ENCODE assay signal across 13 mouse cellular contexts in genomic region chr1:90454263-90454662, GRCm38 (mm10).
"Had no signal": no experiment of that assay in that cellular context is flagged by ENCODE, and none has a peak within 500 bp of the region (broad histone marks: within the 10 kb centered on the region; RNA-seq: fewer than 3 reads in every experiment).

No protein-coding gene starts in this region.

- H3K27ac ChIP-seq: limb, embryonic 15.5 days; lung, embryonic 15.5 days; midbrain, embryonic 13.5 days; neural tube, embryonic 12.5 days had no signal

- H3K36me3 ChIP-seq: limb, embryonic 15.5 days; liver, embryonic 12.5 days; lung, embryonic 15.5 days; midbrain, embryonic 13.5 days; neural tube, embryonic 12.5 days had no signal

- H3K4me3 ChIP-seq: limb, embryonic 15.5 days; liver, embryonic 12.5 days; lung, embryonic 15.5 days; midbrain, embryonic 13.5 days; neural tube, embryonic 12.5 days had no signal

- H3K27me3 ChIP-seq: limb, embryonic 15.5 days; liver, embryonic 12.5 days had no signal

- DNase-seq: kidney, adult 8-10 months; kidney, postnatal 10 days; left cerebral cortex, postnatal 4 days; lung, postnatal 14 days; right cerebral cortex, postnatal 4 days; spleen, adult 18-20 months; thymus, adult 18-20 months; thymus, postnatal 14 days had no signal

- H3K9ac ChIP-seq: limb, embryonic 15.5 days; liver, embryonic 12.5 days; lung, embryonic 15.5 days; midbrain, embryonic 13.5 days; neural tube, embryonic 12.5 days had no signal

- H3K4me2 ChIP-seq: limb, embryonic 15.5 days; liver, embryonic 12.5 days; lung, embryonic 15.5 days; midbrain, embryonic 13.5 days; neural tube, embryonic 12.5 days had no signal

- ATAC-seq: liver, embryonic 12.5 days; midbrain, embryonic 13.5 days had no signal

- H3K9me3 ChIP-seq: limb, embryonic 15.5 days; liver, embryonic 12.5 days; lung, embryonic 15.5 days; midbrain, embryonic 13.5 days; neural tube, embryonic 12.5 days had no signal

- H3K4me1 ChIP-seq: liver, embryonic 12.5 days had no signal
